Comparison of ENCODE assay signal across 13 mouse cellular contexts in the genomic region with DNA sequence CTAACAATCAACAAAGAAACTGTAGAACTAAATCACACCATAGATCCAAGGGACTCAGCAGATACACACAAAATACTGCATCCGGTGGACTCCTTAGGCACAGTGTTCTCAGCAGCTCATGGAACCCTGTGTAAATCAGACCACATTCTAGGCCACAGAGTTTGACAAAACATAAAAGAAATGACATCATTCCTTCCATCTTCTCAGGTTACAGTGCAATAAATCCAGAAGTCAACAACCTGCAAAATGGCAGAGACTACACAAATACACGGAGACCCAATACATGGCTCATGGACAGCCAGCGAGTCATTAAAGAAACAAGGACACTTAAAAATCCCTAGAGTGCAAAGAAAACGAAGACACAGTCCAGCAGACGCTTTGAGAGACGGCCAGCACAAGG. TPM values are rescaled to one million over a fixed set of nuclear protein-coding genes. Genes with fewer than 3 reads are reported as not detected.
DNase-seq lines count a peak whose midpoint lies in the region; ATAC-seq lines count a peak whose summit lies in the region.
"Had no signal": no experiment of that assay in that cellular context is flagged by ENCODE, and none has a peak within 500 bp of the region (broad histone marks: within the 10 kb centered on the region; RNA-seq: fewer than 3 reads in every experiment).

No protein-coding gene starts in this region.

- no peaks in the 10 kb centered on the region for H3K36me3 ChIP-seq in kidney, embryonic 15.5 days
- no peaks in the 10 kb centered on the region for H3K36me3 ChIP-seq in limb, embryonic 13.5 days
- H3K36me3 ChIP-seq: liver, embryonic 15.5 days had no signal

- H3K4me1 ChIP-seq in kidney, embryonic 15.5 days, result peaks cover 24% of the 10 kb centered on the region
- H3K4me1 ChIP-seq in limb, embryonic 13.5 days, result peaks cover 31% of the 10 kb centered on the region

- H3K4me2 ChIP-seq in kidney, embryonic 15.5 days, result no peak overlapping the region
- H3K4me2 ChIP-seq in limb, embryonic 13.5 days (replicated peaks), result no peak overlapping the region
- H3K4me2 ChIP-seq: liver, embryonic 15.5 days had no signal

- peak; percentile 90 for ATAC-seq in kidney, embryonic 15.5 days (replicated peaks; ENCODE audit: low FRiP score)
- ATAC-seq in limb, embryonic 13.5 days (ENCODE audit: low FRiP score, low read depth), result peak; percentile 70; the same call in 1 of the 2 replicates
- ATAC-seq: hindbrain, embryonic 16.5 days had no signal

- H3K27ac ChIP-seq in kidney, embryonic 15.5 days, result peak overlapping the region; percentile 82
- peak overlapping the region; percentile 45; the same call in 1 of the 2 replicates for H3K27ac ChIP-seq in limb, embryonic 13.5 days
- H3K27ac ChIP-seq: liver, embryonic 15.5 days had no signal

- intact Hi-C loops in left cerebral cortex, postnatal 4 days (cut with DNase I), result no loop called here

- WGBS in kidney, embryonic 15.5 days, result 11% methylated on average over 6 of the region's 6 CpGs
- WGBS in limb, embryonic 13.5 days, result 18% methylated on average over 6 of the region's 6 CpGs

- no peaks in the 10 kb centered on the region for H3K9me3 ChIP-seq in kidney, embryonic 15.5 days (replicated peaks)
- H3K9me3 ChIP-seq in limb, embryonic 13.5 days, result no peaks in the 10 kb centered on the region
- H3K9me3 ChIP-seq: liver, embryonic 15.5 days had no signal

- no peak overlapping the region for H3K4me3 ChIP-seq in kidney, embryonic 15.5 days (replicated peaks)
- H3K4me3 ChIP-seq in limb, embryonic 13.5 days, result no peak overlapping the region
- H3K4me3 ChIP-seq: erythroblast, embryonic 14.5 days; liver, embryonic 15.5 days had no signal

- H3K9ac ChIP-seq in kidney, embryonic 15.5 days, result no peak overlapping the region
- no peak overlapping the region for H3K9ac ChIP-seq in limb, embryonic 13.5 days
- H3K9ac ChIP-seq: liver, embryonic 15.5 days had no signal

- no peak for DNase-seq in kidney, postnatal 10 days
- peak; percentile 27 for DNase-seq in MN1 (ENCODE audit: low spot score)
- DNase-seq in embryo, embryonic 11 days, result peak; percentile 39
- no peak for DNase-seq in left cerebral cortex, postnatal 4 days
- no peak for DNase-seq in cerebellum, adult 18-20 months
- DNase-seq: adrenal gland, postnatal 14 days; cerebellum, adult 11-12 months; spleen, adult 18-20 months had no signal

- no peaks in the 10 kb centered on the region for H3K27me3 ChIP-seq in kidney, embryonic 15.5 days
- H3K27me3 ChIP-seq in limb, embryonic 13.5 days, result no peaks in the 10 kb centered on the region
- H3K27me3 ChIP-seq: liver, embryonic 15.5 days had no signal

RNA-seq across cellular contexts. Expression of gene Sgms1, which starts 51.8 kb away (rescaled TPM):
- polyA plus RNA-seq in kidney, embryonic 15.5 days (2015; fragmentation: Nextera tagmentation; extraction: Ambion mirVana), result 52.6 and 57.0 TPM in 2 replicates
- polyA plus RNA-seq in limb, embryonic 13.5 days (2015; fragmentation: Nextera tagmentation; extraction: Ambion mirVana), result 31.2 and 32.0 TPM in 2 replicates
- 10 to 100 TPM; 23.4 to 27.2 TPM for total RNA-seq in left cerebral cortex, postnatal 4 days (2021)

Comparison
In these comparisons a context has a peak if more than half of its experiments do, and no peak if none do; other contexts are left out.
1. DNase-seq: peak in MN1 (single experiment) and embryo, embryonic 11 days (single experiment); none in kidney, postnatal 10 days (single experiment), left cerebral cortex, postnatal 4 days (single experiment) and cerebellum, adult 18-20 months (0 of 2).